Mouse (Mus musculus): ENCODE measurements at regions not wholly inside any gene's neighbourhood (a gene's known extent, or its start where the extent isn't known, plus 50 kb on each side); places are given as distances from the start of the nearest gene placed in this dataset.

- TF ChIP-seq CTCF (IDR thresholded peaks at IDR 0.05) = no peak
- no peak for TF ChIP-seq POLR2A (IDR thresholded peaks at IDR 0.05; ENCODE audit: insufficient read depth, low read depth, low read length)
These were observed 357.9 kb downstream of the Phf3 start for GRCm38 (mm10) chr1:30515846-30516245.
